Mouse (Mus musculus): ENCODE results near the gene Clec2l. TPM values are rescaled to one million over a fixed set of nuclear protein-coding genes. Genes with fewer than 3 reads are reported as not detected.

Clec2l gene
- total and polyA plus RNA-seq, 3 experiments: 0.52 to 5.9 (median 0.84) TPM

DNA sequence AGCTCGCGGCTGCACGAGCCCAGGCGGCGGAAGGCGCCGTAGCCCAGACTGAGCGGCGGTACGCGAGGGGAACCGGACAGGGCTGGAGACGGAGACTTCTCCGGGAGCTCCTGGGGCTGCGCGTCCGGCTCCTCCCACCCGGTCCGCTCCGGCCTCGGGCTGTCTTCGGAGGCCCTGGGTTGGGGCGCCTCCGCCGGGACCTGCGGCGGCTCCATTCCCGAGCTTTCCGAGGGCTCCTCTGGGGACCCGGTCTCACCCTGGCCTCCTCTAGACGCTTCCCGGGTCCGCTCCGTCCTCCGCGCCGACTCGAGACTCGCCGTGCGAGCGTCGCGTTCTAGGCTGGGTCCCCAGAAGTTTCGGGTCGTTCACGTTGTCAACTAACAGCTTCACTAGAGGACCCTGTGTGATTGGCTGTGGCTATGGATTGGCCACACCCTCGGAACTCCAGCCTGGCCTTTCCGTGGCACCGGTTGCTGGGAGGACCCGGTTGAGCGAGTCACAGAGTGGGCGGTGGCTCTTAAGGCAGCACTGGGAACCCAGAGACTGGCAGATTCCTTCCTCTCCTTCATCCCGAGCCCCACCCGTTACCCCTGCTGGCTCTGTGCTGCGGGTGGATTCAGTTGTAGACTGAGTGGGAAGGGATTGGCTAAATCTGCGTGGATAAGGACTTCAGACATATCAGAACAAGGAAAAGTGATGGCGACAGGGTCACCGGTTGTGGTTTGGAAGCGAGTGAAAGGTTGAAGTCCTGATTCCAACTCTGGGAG is 25.8 kb upstream of the Clec2l start, which contains the start of gene Klrg2:
Klrg2 (minus strand) TSS at position 391 of the 767 bp plus-strand sequence.
- WGBS: under 1% methylated on average over 53 of the region's 60 CpGs
- intact Hi-C loops (cut with DNase I): no loop called here
- Histone ChIP-seq H3K27ac (peak within 1 kb of the TSS; percentile 32; the same call in 1 of the 2 replicates), H3K36me3 (ENCODE audit: control insufficient read depth, insufficient read depth, low read length) (no peaks in the 10 kb centered on the region), H3K4me3 (peak within 1 kb of the TSS; percentile 80), H3K9ac (ENCODE audit: low read depth, low read length) (peak within 1 kb of the TSS; percentile 58), H3K4me1 (ENCODE audit: control insufficient read depth, insufficient read depth, low read length) (peaks cover 5% of the 10 kb centered on the region), H3K27me3 (ENCODE audit: control insufficient read depth, insufficient read depth, low read length) (peaks cover 6% of the 10 kb centered on the region), H3K79me2 (replicated peaks; ENCODE audit: control insufficient read depth, insufficient read depth, low read length) (no peaks in the 10 kb centered on the region)
- TF ChIP-seq CTCF (IDR thresholded peaks at IDR 0.05): no peak
- peak; percentile 74 to 80 for DNase-seq

DNA sequence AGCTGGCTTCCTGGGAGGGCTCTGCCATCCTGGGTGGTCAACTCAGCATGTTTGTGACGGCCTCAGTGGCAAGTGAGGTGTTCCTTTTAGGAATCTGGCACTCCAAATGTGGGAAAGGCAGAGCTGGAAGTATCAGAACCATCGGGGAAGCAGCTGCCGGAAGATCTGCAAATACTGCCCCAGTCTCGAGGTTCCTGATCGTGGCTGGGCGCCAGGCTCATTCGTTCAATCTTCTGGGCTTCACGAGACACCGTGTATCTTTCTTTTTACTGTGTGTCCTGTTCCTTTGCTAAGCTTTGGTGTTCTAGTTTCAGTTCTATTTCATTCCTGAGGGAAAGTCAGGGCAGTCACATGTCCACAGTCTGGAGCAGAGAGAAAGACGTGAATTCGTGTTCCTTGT is 22.5 kb upstream of the Clec2l start:
- no peak overlapping the region for H3K27ac ChIP-seq
- no peak for DNase-seq
- WGBS: 54% methylated on average over 11 of the region's 11 CpGs
- intact Hi-C loops (cut with DNase I): no loop called here
- H3K79me2 ChIP-seq (replicated peaks; ENCODE audit: control insufficient read depth, insufficient read depth, low read length): no peaks in the 10 kb centered on the region
- no peak overlapping the region for H3K4me3 ChIP-seq
- no peak overlapping the region for H3K9ac ChIP-seq (ENCODE audit: low read depth, low read length)
- H3K27me3 ChIP-seq (ENCODE audit: control insufficient read depth, insufficient read depth, low read length): peaks cover 6% of the 10 kb centered on the region
- TF ChIP-seq CTCF (IDR thresholded peaks at IDR 0.05) (no peak), EP300 (IDR thresholded peaks at IDR 0.05; ENCODE audit: insufficient read depth, low read depth, low read length) (no peak), POLR2A (IDR thresholded peaks at IDR 0.05; ENCODE audit: insufficient read depth, low read depth, low read length) (no peak)
- H3K4me1 ChIP-seq (ENCODE audit: control insufficient read depth, insufficient read depth, low read length): peaks cover 5% of the 10 kb centered on the region
- H3K36me3 ChIP-seq (ENCODE audit: control insufficient read depth, insufficient read depth, low read length): no peaks in the 10 kb centered on the region

DNA sequence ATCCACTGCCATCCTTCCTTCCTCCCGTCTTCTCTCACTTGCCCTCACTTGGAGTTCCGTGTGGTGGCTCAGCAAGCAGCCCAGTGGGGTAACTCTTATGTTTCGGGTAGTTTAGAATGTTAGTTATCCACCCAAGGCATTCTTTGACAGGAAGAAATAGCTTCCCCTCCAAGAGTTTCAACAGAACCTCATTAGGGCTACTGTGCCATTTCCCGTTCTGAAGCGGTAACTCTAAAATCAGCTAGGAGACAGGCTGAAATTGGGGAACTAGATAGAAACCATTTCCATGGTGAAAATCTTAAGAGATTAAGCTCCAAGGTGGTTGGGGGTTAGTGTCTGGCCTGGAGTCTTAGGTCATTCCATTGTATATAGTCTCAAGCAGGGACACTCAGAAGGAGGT is 21.6 kb upstream of the Clec2l start:
- H3K27ac ChIP-seq: no peak overlapping the region
- H3K4me1 ChIP-seq (ENCODE audit: control insufficient read depth, insufficient read depth, low read length): peaks cover 3% of the 10 kb centered on the region
- TF ChIP-seq CTCF (IDR thresholded peaks at IDR 0.05) (no peak), POLR2A (IDR thresholded peaks at IDR 0.05; ENCODE audit: insufficient read depth, low read depth, low read length) (no peak), EP300 (IDR thresholded peaks at IDR 0.05; ENCODE audit: insufficient read depth, low read depth, low read length) (no peak)
- no peak for DNase-seq
- no peak overlapping the region for H3K9ac ChIP-seq (ENCODE audit: low read depth, low read length)
- 68% methylated on average over 5 of the region's 5 CpGs for WGBS
- H3K4me3 ChIP-seq: no peak overlapping the region
- no peaks in the 10 kb centered on the region for H3K79me2 ChIP-seq (replicated peaks; ENCODE audit: control insufficient read depth, insufficient read depth, low read length)
- no peaks in the 10 kb centered on the region for H3K36me3 ChIP-seq (ENCODE audit: control insufficient read depth, insufficient read depth, low read length)
- H3K27me3 ChIP-seq (ENCODE audit: control insufficient read depth, insufficient read depth, low read length): peaks cover 3% of the 10 kb centered on the region
- intact Hi-C loops (cut with DNase I): no loop called here

DNA sequence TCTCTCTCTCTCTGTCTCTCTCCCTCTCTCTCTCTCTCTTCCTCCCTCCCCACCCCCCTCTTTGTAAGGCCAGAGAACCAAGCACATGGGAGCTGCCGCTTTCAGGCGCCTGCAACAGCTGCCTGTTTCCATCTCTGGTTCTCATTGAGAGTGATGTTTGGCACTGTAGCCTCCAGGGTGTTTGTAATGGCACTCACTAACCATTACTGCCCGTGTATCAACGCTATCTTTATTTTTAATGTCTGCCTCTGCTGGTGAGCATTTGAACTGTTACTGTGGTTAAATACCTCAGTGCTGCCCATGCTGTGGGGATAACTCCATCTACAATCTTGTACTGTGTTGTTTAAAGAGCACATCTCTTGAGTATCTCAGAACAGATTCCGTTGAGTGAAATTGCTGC is 21.2 kb upstream of the Clec2l start:
- WGBS: 47% methylated on average over 5 of the region's 5 CpGs
- Histone ChIP-seq H3K9ac (ENCODE audit: low read depth, low read length) (no peak overlapping the region), H3K79me2 (replicated peaks; ENCODE audit: control insufficient read depth, insufficient read depth, low read length) (no peaks in the 10 kb centered on the region), H3K27ac (no peak overlapping the region), H3K27me3 (ENCODE audit: control insufficient read depth, insufficient read depth, low read length) (peaks cover 1% of the 10 kb centered on the region; the same call in 1 of the 2 replicates), H3K4me3 (no peak overlapping the region), H3K4me1 (ENCODE audit: control insufficient read depth, insufficient read depth, low read length) (peaks cover 3% of the 10 kb centered on the region), H3K36me3 (ENCODE audit: control insufficient read depth, insufficient read depth, low read length) (no peaks in the 10 kb centered on the region)
- no peak for TF ChIP-seq EP300 (IDR thresholded peaks at IDR 0.05; ENCODE audit: insufficient read depth, low read depth, low read length)
- TF ChIP-seq CTCF (IDR thresholded peaks at IDR 0.05): peak; percentile 11; the same call in 1 of the 2 replicates
- no peak for TF ChIP-seq POLR2A (IDR thresholded peaks at IDR 0.05; ENCODE audit: insufficient read depth, low read depth, low read length)
- intact Hi-C loops (cut with DNase I): no loop called here
- DNase-seq: no peak

DNA sequence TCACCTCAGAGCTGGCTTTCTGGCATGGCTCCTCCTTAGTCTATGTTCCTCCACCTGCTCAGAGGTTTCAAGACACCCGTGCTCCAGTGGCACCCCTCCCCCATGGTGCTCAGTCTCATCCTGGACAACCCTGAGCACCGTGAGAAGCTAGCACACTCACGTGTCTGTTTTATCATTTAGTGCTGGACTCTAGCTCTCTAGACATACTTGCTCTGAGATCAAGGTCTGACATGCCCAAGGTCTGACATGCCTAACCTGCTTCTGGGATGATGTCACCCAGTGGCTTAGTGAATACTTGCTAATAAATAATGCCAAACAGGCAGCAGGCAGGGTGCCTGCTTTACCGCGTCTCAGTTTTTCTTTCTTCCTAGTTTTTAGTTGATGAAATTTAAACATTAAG is 20.3 kb upstream of the Clec2l start:
- Histone ChIP-seq H3K36me3 (ENCODE audit: control insufficient read depth, insufficient read depth, low read length) (no peaks in the 10 kb centered on the region), H3K9ac (ENCODE audit: low read depth, low read length) (no peak overlapping the region), H3K4me1 (ENCODE audit: control insufficient read depth, insufficient read depth, low read length) (no peaks in the 10 kb centered on the region; the same call in 1 of the 2 replicates), H3K27me3 (ENCODE audit: control insufficient read depth, insufficient read depth, low read length) (peaks cover 1% of the 10 kb centered on the region; the same call in 1 of the 2 replicates), H3K4me3 (no peak overlapping the region), H3K79me2 (replicated peaks; ENCODE audit: control insufficient read depth, insufficient read depth, low read length) (no peaks in the 10 kb centered on the region), H3K27ac (no peak overlapping the region)
- WGBS: 41% methylated on average over 5 of the region's 5 CpGs
- TF ChIP-seq CTCF (IDR thresholded peaks at IDR 0.05): no peak
- no peak for TF ChIP-seq POLR2A (IDR thresholded peaks at IDR 0.05; ENCODE audit: insufficient read depth, low read depth, low read length)
- no peak for TF ChIP-seq EP300 (IDR thresholded peaks at IDR 0.05; ENCODE audit: insufficient read depth, low read depth, low read length)
- no peak for DNase-seq
- intact Hi-C loops (cut with DNase I): no loop called here

DNA sequence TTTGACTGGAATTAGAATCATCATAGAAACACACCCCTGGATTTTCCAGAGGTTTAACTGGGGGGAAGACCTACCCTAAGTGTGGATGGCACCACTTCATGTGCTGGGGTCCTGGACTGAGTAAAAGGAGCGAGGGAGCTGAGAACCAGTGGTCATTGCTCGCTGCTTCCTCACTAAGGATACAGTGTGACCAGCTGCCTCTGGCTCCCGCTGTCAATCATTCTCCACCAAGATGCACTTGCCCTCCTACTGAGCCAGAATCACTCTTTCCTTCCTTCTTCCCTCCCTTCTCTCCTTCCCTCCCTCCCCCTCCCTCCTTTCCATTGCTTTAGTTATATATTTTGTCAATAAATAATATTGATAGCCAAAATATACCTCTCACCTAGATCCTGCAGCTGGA is 19.8 kb upstream of the Clec2l start:
- no peak for DNase-seq
- intact Hi-C loops (cut with DNase I): no loop called here
- H3K27me3 ChIP-seq (ENCODE audit: control insufficient read depth, insufficient read depth, low read length): peaks cover 1% of the 10 kb centered on the region; the same call in 1 of the 2 replicates
- no peak overlapping the region for H3K9ac ChIP-seq (ENCODE audit: low read depth, low read length)
- no peaks in the 10 kb centered on the region for H3K36me3 ChIP-seq (ENCODE audit: control insufficient read depth, insufficient read depth, low read length)
- WGBS: 74% methylated on average over 3 of the region's 3 CpGs
- no peak overlapping the region for H3K27ac ChIP-seq
- no peak overlapping the region for H3K4me3 ChIP-seq
- H3K4me1 ChIP-seq (ENCODE audit: control insufficient read depth, insufficient read depth, low read length): no peaks in the 10 kb centered on the region; the same call in 1 of the 2 replicates
- H3K79me2 ChIP-seq (replicated peaks; ENCODE audit: control insufficient read depth, insufficient read depth, low read length): no peaks in the 10 kb centered on the region
- TF ChIP-seq POLR2A (IDR thresholded peaks at IDR 0.05; ENCODE audit: insufficient read depth, low read depth, low read length) (no peak), CTCF (IDR thresholded peaks at IDR 0.05) (no peak), EP300 (IDR thresholded peaks at IDR 0.05; ENCODE audit: insufficient read depth, low read depth, low read length) (no peak)
